ENCODE assay signal across 20 mouse cellular contexts in genomic region chr13:52847071-52847470, GRCm38 (mm10).
DNase-seq lines count a peak whose midpoint lies in the region; ATAC-seq and TF ChIP-seq lines count a peak whose summit lies in the region.
"Had no signal": no experiment of that assay in that cellular context is flagged by ENCODE, and none has a peak within 500 bp of the region (broad histone marks: within the 10 kb centered on the region; RNA-seq: fewer than 3 reads in every experiment).

No protein-coding gene starts in this region.

- ATAC-seq in hindbrain, embryonic 13.5 days (ENCODE audit: low FRiP score), result no peak
- no peak for ATAC-seq in hindbrain, embryonic 16.5 days
- no peak for ATAC-seq in embryonic facial prominence, embryonic 14.5 days (ENCODE audit: low read depth)
- ATAC-seq: midbrain, embryonic 13.5 days had no signal

- TF ChIP-seq CTCF in gastrocnemius, adult 2 months (IDR thresholded peaks at IDR 0.05), result no peak

- no peaks in the 10 kb centered on the region for H3K36me3 ChIP-seq in hindbrain, embryonic 13.5 days
- H3K36me3 ChIP-seq in hindbrain, embryonic 16.5 days (ENCODE audit: control insufficient read depth, insufficient read depth, low read length), result no peaks in the 10 kb centered on the region
- no peaks in the 10 kb centered on the region for H3K36me3 ChIP-seq in embryonic facial prominence, embryonic 14.5 days (ENCODE audit: control insufficient read depth, insufficient read depth, low read length)
- H3K36me3 ChIP-seq: heart, embryonic 15.5 days; hindbrain, embryonic 15.5 days; lung, embryonic 15.5 days; midbrain, embryonic 13.5 days; neural tube, embryonic 13.5 days had no signal

- H3K4me1 ChIP-seq in hindbrain, embryonic 13.5 days (replicated peaks), result peaks cover 20% of the 10 kb centered on the region
- peaks cover 4% of the 10 kb centered on the region for H3K4me1 ChIP-seq in hindbrain, embryonic 16.5 days (ENCODE audit: control insufficient read depth, insufficient read depth, low read depth, low read length)
- peaks cover 8% of the 10 kb centered on the region; the same call in 1 of the 2 replicates for H3K4me1 ChIP-seq in embryonic facial prominence, embryonic 14.5 days (ENCODE audit: control insufficient read depth, insufficient read depth, low read length)

- peak overlapping the region; percentile 67 for H3K27ac ChIP-seq in gastrocnemius, adult 2 months
- no peak overlapping the region for H3K27ac ChIP-seq in hindbrain, embryonic 13.5 days
- no peak overlapping the region for H3K27ac ChIP-seq in hindbrain, embryonic 16.5 days (ENCODE audit: low read depth, low read length)
- H3K27ac ChIP-seq in embryonic facial prominence, embryonic 14.5 days (replicated peaks; ENCODE audit: low read depth, low read length), result peak overlapping the region; percentile 10; the same call in 1 of the 2 replicates
- H3K27ac ChIP-seq: heart, embryonic 15.5 days; hindbrain, embryonic 15.5 days; liver, embryonic 14.5 days; lung, embryonic 15.5 days; midbrain, embryonic 13.5 days; neural tube, embryonic 13.5 days had no signal

- H3K9me3 ChIP-seq in hindbrain, embryonic 13.5 days, result no peaks in the 10 kb centered on the region
- no peaks in the 10 kb centered on the region for H3K9me3 ChIP-seq in hindbrain, embryonic 16.5 days (ENCODE audit: control insufficient read depth, low read length)
- no peaks in the 10 kb centered on the region for H3K9me3 ChIP-seq in embryonic facial prominence, embryonic 14.5 days (ENCODE audit: control insufficient read depth, low read length)
- H3K9me3 ChIP-seq: heart, embryonic 15.5 days; hindbrain, embryonic 15.5 days; lung, embryonic 15.5 days; midbrain, embryonic 13.5 days; neural tube, embryonic 13.5 days had no signal

- H3K4me3 ChIP-seq in gastrocnemius, adult 2 months, result no peak overlapping the region
- H3K4me3 ChIP-seq in hindbrain, embryonic 13.5 days, result no peak overlapping the region
- no peak overlapping the region for H3K4me3 ChIP-seq in hindbrain, embryonic 16.5 days (ENCODE audit: low read length)
- H3K4me3 ChIP-seq in embryonic facial prominence, embryonic 14.5 days (ENCODE audit: low read depth, low read length), result no peak overlapping the region
- H3K4me3 ChIP-seq: heart, embryonic 15.5 days; hindbrain, embryonic 15.5 days; lung, embryonic 15.5 days; midbrain, embryonic 13.5 days; neural tube, embryonic 13.5 days had no signal

- 84% methylated on average over 17 of the region's 17 CpGs for WGBS in hindbrain, embryonic 13.5 days
- 85% methylated on average over 17 of the region's 17 CpGs for WGBS in hindbrain, embryonic 16.5 days
- WGBS in embryonic facial prominence, embryonic 14.5 days, result 82% methylated on average over 17 of the region's 17 CpGs

- 0 out of 2 replicates have a peak overlapping the region, but pooled peaks have one; percentile 19 for H3K9ac ChIP-seq in hindbrain, embryonic 13.5 days
- H3K9ac ChIP-seq in hindbrain, embryonic 16.5 days (ENCODE audit: low read depth, low read length), result no peak overlapping the region
- 0 out of 2 replicates have a peak overlapping the region, but pooled peaks have one; percentile 8 for H3K9ac ChIP-seq in embryonic facial prominence, embryonic 14.5 days (ENCODE audit: low read depth, low read length)
- H3K9ac ChIP-seq: heart, embryonic 15.5 days; hindbrain, embryonic 15.5 days; liver, embryonic 14.5 days; lung, embryonic 15.5 days; midbrain, embryonic 13.5 days; neural tube, embryonic 13.5 days had no signal

- H3K4me2 ChIP-seq in hindbrain, embryonic 13.5 days, result no peak overlapping the region
- H3K4me2 ChIP-seq in hindbrain, embryonic 16.5 days (ENCODE audit: low read length), result no peak overlapping the region
- no peak overlapping the region for H3K4me2 ChIP-seq in embryonic facial prominence, embryonic 14.5 days (ENCODE audit: low read depth, low read length)
- H3K4me2 ChIP-seq: heart, embryonic 15.5 days; hindbrain, embryonic 15.5 days; lung, embryonic 15.5 days; midbrain, embryonic 13.5 days; neural tube, embryonic 13.5 days had no signal

- intact Hi-C loops in gastrocnemius, adult 2 months (cut with DNase I), result no loop called here
- intact Hi-C loops in gastrocnemius, postnatal 36 days (cut with DNase I), result no loop called here

- no peaks in the 10 kb centered on the region for H3K27me3 ChIP-seq in hindbrain, embryonic 13.5 days
- H3K27me3 ChIP-seq in hindbrain, embryonic 16.5 days (replicated peaks; ENCODE audit: control insufficient read depth, insufficient read depth, low read length), result no peaks in the 10 kb centered on the region
- H3K27me3 ChIP-seq in embryonic facial prominence, embryonic 14.5 days (replicated peaks; ENCODE audit: control insufficient read depth, insufficient read depth, low read length), result no peaks in the 10 kb centered on the region
- H3K27me3 ChIP-seq: heart, embryonic 15.5 days; hindbrain, embryonic 15.5 days; lung, embryonic 15.5 days; midbrain, embryonic 13.5 days; neural tube, embryonic 13.5 days had no signal

- DNase-seq in adrenal gland, adult (ENCODE audit: inconsistent age in 2 of 2, low spot score in 1 of 2), result peak; percentile 39 to 78
- DNase-seq in adrenal gland, postnatal 4 days (ENCODE audit: low spot score in 2 of 2), result no peak
- DNase-seq in gastrocnemius, adult 2 months, result no peak
- no peak for DNase-seq in gastrocnemius, postnatal 36 days
- DNase-seq in embryonic facial prominence, embryonic 14.5 days (ENCODE audit: low spot score), result no peak
- DNase-seq in spleen, postnatal 36 days (ENCODE audit: low spot score in 2 of 2), result no peak
- DNase-seq: cerebellum, adult 8-10 months; kidney, adult 11 months; lung, postnatal 4 days; right cerebral cortex, postnatal 14 days; spleen, adult 18-20 months; thymus, adult 2 months had no signal

Comparison
In these comparisons a context has a peak if more than half of its experiments do, and no peak if none do; other contexts are left out.
1. DNase-seq: peak in adrenal gland, adult (2 of 2); none in adrenal gland, postnatal 4 days (0 of 2), gastrocnemius, adult 2 months (single experiment), gastrocnemius, postnatal 36 days (0 of 2), embryonic facial prominence, embryonic 14.5 days (single experiment) and spleen, postnatal 36 days (0 of 2).
2. H3K27ac ChIP-seq: peak in gastrocnemius, adult 2 months (single experiment) and embryonic facial prominence, embryonic 14.5 days (single experiment); none in hindbrain, embryonic 13.5 days (single experiment) and hindbrain, embryonic 16.5 days (single experiment).